Mouse (Mus musculus): ENCODE data around the gene Gja10. TPM values are rescaled to one million over a fixed set of nuclear protein-coding genes. Genes with fewer than 3 reads are reported as not detected.

The Gja10 gene
- total RNA-seq (2015; ENCODE audit: low replicate concordance): not detected in 2 replicates
- not detected in 2 replicates for total RNA-seq (2017; ENCODE audit: low replicate concordance)

DNA sequence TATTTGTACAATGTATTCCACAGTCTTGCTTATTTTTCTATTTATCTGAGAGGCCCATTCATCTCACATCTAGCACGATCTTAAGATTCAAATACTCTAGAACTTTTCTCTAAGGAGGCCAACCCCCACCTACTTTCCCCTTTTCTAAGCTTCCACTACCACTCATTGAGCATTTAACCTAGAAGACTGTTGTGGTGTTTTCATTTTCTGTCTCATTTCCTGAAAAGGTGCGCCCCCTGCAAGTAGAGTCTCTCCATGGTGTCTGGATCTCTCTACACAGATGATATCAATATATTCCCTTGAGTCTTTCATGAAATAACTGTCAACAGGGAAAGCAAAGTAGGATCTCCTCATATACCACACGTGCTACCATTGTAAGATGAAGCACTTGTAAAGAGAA is at the start of gene Gja10:
Gene Gja10 (minus strand): TSS at position 101 of the 400 bp plus-strand sequence.
- ATAC-seq (replicated peaks; ENCODE audit: low FRiP score, poor library complexity, severe bottlenecking): no peak

DNA sequence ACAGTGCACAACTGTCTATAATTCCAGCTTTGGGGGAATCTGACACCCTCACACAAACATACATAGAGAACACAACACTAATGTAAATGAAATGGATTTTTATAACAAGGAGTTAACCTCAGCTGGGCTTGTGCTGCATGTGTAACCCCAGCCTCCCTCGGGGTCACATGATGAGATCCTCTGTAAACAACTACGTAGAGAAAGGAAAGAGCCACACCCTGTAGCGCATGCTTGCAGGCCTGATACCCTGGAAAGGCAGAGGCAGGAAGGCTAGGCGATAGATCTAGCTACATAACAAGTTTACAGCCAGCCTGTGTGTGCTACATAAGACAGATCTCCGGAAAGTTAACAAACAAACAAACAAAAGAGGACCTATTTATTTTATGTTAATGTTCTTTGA is 49.1 kb upstream of the Gja10 start:
- no peak for ATAC-seq (replicated peaks; ENCODE audit: low FRiP score, poor library complexity, severe bottlenecking)

DNA sequence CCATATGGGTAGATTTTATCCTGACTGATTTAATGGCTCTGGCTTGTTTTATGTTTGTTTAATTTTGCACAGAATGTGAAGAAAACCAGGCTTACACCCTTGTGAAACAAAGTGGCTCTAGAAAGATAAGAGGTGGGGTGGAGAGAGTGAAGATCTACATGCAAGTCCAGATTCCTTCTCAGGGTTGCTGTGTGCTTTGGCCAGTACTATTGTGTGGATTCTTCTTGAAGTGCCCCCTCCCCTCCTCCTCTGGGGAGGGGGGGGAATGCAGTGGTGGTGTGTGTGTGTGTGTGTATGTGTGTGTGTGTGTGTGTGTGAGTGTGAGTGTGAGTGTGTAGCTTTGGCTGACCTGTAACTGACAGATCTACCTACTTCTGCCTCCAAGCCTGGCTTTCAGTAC is 19.1 kb upstream of the Gja10 start:
- no peak for ATAC-seq (replicated peaks; ENCODE audit: low FRiP score, poor library complexity, severe bottlenecking)

DNA sequence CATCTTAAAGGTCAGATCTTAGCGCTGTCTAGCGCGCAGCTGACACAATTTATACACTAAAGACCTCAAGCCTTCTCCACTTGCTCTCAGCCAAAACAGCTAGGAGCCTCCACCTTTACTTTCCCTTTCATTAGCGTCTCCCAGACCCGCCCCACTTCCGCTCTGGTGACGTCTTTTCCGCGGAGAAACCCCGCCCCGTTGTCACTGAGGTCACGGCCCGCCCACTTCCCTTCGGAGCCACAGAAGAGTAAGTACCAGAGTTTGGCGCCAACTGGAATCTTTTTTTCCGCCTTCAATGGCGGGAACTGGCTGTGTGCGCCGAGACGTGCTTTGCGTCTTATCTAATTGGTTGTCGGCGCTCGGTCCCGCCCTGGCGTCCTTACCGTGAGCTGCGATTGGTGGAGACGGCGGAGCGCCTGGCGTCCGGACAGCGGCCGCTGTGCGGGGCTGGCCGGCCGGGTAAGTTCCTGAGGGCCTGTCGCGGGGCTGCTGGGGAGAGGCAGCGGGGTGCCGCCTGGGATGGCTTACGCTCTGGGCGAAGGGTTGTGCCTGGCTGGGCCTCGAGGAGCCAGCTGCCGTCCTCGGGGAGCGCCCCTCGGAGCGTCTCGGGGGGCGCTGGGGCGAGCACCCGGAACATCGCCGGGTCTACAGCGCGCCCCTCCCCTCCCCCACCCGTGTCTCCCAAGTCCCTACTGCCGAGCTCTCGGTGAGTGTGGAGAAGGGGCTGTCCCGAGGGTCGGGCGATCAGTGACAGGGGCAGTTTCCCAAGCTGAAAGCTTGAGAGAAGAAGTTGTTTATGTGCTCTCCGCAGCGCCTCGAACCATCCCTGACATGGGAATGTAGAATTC is 12.7 kb upstream of the Gja10 start, which contains the start of gene Casp8ap2:
Gene Casp8ap2 (plus strand): TSS at position 418 of the 848 bp plus-strand sequence.
- peak; percentile 99 for ATAC-seq (replicated peaks; ENCODE audit: low FRiP score, poor library complexity, severe bottlenecking)

DNA sequence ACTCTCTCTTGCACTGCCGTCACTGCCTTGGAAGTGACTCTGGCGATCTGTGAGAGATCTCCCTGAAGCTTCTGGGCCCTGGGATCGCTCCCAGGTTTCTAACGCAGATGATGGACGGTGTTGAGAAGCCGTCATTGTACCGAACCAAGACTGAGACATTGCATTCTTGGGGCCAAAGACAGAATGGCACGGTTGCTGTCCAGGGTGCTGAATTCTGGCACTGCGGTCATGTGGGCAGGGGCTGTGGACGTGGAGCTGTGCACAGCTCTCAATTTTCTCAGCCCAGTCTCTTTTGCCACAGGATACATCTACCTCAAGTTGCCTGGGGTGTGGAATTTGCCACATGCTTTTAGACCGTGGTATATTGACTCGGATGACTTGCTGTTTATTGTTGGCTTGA is 1.4 kb downstream of the Gja10 start:
- no peak for ATAC-seq (replicated peaks; ENCODE audit: low FRiP score, poor library complexity, severe bottlenecking)

DNA sequence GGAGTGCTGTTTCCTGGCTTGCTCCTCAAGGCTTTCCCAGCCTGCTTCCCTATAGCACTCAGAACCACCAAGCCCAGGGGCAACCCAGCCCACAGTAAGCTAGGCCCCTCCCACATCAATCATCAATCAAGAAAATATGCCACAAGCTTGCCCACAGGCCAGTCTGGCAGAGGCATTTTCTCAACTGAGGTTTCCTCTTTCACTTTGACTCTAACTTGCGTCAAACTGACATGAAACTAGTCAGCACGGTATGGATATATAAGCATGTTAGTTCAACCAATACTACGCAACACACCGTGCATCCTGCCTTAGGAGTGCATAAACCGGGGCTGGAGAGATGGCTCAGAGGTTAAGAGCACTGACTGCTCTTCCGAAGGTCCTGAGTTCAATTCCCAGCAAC is 14.3 kb downstream of the Gja10 start:
- no peak for ATAC-seq (replicated peaks; ENCODE audit: low FRiP score, poor library complexity, severe bottlenecking)

DNA sequence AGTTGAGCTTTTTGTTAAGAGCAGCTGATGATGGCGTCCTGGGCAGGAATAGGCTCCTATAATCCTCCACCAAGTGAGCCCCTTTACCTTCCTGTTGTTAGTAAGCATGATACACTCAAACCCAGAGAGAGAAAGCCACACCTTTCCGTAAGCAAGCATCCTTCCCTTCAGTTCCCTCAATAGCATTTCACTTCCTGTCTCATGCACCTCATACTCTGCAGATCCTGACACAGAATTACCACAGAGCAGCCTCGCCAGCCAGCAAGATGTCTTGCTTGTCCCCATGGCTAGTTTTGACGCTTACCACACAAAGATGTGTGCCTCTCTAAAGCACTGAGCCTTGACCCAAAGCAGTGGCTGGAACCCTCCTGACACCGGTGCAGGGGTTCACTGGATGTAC is 15.0 kb downstream of the Gja10 start:
- no peak for ATAC-seq (replicated peaks; ENCODE audit: low FRiP score, poor library complexity, severe bottlenecking)

DNA sequence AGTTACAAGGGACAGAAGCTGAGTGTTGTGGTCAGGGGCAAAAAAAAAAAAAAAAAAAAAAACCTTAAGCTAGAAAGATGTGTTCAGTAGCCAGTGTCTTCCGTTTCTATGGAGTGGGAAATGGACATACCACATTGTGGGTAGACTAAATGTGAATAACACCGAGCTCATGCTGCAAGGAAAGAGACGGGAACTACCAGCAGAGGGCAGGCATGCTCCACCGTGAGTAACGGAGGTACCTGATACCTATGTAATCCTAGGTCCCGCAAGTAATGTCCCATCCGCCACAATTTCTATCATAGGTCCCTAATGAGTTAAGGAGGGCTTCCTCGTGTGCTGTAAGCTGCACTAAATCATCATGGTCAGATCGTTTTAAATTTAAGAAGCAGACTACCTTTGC is 16.0 kb downstream of the Gja10 start:
- no peak; the same call in 1 of the 2 replicates for ATAC-seq (replicated peaks; ENCODE audit: low FRiP score, poor library complexity, severe bottlenecking)

DNA sequence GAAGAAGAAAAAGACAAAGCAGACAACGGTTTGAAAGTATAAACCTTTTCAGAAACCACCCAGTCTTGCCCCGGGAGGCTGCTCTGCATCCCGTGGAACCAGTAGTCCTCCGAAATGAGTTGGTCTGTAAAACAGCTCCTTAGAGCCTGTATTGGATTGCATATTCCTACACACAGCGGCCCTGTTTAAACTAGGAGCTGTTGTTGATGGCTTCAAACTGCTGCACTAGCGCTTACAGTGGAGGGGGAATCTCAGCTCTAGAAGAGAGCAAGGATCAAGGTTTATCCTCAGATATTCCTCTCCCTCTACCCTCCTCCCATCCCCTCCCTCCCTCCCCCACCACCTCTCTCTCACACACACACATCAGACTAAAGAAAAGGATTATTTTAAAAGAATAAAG is 18.4 kb downstream of the Gja10 start:
- ATAC-seq (replicated peaks; ENCODE audit: low FRiP score, poor library complexity, severe bottlenecking): no peak

DNA sequence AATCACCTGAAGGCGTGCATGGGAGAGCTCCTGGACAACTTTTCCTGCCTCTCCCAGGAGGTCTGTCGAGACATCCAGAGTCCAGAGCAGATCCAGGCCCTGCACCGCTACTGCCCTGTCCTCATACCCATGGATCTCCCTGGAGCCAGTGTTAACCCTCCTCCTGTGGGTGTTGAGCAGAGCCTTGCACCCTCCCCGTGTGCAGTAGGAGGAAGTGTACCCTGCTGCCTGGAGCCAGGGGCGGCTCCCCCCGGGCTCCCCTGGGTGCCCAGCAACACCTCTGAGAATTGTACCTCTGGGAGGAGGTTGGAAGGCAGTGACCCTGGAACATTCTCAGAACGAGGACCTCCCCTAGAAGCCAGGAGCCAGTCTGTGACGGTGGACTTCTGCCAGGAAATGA is 22.7 kb downstream of the Gja10 start:
- ATAC-seq (replicated peaks; ENCODE audit: low FRiP score, poor library complexity, severe bottlenecking): no peak

DNA sequence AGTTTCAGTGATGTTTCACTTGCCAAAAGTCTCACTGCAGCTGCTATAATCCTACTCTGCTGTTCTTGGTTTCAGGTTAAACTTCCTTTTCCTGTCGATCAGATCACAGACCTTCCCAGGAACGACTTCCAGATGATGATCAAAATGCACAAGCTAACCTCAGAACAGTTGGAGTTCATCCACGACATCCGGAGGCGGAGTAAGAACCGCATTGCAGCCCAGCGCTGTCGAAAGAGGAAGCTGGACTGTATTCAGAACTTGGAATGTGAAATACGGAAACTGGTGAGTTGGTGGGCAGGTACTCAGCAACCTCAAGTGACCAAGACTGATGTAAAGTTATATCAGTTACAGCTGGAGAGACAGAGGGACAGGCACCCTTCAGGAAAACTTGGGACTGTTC is 27.4 kb downstream of the Gja10 start:
- no peak for ATAC-seq (replicated peaks; ENCODE audit: low FRiP score, poor library complexity, severe bottlenecking)

DNA sequence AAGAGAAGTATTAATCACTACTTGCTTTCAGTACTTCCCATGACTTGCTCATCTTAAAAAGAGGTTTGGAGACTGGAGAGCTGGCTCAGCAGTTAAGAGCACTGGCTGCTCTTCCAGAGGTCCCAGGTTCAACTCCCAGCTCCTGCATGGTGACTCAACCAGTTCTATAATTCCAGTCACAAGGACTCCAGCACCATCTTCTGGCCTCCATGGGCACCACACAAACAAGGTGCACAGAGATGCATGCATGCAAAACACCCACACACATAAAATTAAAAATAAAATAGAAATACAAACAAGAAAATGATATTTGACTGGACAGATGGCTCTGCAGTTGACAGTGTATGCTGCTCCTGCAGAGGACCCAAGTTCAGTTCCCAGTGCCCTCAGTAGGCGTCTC is 28.0 kb downstream of the Gja10 start:
- ATAC-seq (replicated peaks; ENCODE audit: low FRiP score, poor library complexity, severe bottlenecking): no peak

DNA sequence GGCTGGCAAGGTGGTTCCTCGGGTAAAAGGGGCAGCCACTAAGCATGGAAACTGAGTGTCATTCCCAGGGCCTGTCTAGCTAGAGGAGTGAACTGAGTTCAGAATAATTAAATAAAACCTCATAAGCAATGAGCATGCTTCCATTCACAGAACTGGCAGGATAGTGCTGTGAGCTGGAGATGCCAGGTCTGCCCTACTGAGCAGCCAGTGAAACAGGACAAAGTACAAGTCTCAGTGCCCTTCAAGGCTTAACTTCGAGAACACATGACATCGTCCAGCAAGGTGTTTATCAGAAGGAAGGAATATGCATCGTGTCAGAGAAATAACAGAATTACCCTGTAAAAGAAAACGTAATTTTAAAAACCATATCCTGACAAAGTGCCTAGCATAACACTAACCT is 29.0 kb downstream of the Gja10 start:
- ATAC-seq (replicated peaks; ENCODE audit: low FRiP score, poor library complexity, severe bottlenecking): no peak

DNA sequence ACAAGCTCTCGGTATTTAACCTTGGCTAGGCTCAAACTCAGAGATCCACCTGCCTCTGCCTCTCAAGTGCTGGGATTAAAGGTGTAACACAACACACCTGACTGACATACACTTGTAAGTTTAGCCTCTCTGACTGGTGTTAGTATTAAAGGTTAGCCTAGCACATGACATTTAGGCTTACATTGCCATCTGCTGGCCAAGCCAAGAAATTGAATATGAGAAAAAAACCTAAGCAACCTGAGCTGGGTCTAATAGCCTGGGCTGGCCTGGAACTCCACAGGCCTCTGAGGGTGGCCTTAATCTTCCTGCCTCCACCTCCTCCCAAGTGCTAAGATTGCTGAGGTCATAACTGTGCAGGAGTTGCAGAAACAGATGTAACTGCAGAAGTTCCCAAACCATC is 30.4 kb downstream of the Gja10 start:
- ATAC-seq (replicated peaks; ENCODE audit: low FRiP score, poor library complexity, severe bottlenecking): no peak

DNA sequence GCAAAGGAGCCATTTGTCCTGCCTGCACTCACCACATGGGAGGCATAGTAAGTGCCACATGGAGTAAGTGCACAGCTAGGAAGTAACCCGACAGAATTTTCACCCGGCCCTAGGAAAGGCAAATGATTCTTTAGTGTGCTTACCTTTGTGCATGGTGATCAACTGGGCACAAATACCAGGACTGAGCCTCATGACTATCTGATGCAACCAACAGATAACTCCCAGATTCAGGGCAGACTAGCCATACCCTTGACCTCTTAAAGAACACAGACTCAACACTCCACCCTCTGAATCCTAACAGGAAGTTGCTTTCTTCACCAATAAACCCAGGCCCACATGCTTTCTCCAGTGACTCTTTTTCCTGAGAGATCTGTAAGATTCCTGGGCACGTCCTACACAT is 31.1 kb downstream of the Gja10 start:
- no peak for ATAC-seq (replicated peaks; ENCODE audit: low FRiP score, poor library complexity, severe bottlenecking)

DNA sequence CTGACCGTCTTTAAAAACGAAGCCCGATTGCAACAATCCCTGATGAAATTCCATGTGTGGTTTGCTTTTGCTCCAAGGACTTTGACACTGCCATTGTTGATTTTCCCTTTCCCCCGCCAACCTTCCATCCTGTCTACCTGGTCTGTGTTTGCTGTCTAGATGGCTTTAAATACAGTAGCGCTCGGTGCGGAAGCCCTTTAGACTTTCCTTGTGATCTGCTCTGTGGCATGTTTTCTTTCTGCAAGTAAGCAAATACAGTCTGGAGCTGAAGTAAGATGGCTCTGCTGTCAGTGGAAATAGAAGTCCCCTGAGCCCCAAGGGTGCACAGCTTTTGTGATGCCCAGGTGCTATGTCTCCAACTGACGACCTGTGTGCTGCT is 31.6 kb downstream of the Gja10 start:
- no peak for ATAC-seq (replicated peaks; ENCODE audit: low FRiP score, poor library complexity, severe bottlenecking)

DNA sequence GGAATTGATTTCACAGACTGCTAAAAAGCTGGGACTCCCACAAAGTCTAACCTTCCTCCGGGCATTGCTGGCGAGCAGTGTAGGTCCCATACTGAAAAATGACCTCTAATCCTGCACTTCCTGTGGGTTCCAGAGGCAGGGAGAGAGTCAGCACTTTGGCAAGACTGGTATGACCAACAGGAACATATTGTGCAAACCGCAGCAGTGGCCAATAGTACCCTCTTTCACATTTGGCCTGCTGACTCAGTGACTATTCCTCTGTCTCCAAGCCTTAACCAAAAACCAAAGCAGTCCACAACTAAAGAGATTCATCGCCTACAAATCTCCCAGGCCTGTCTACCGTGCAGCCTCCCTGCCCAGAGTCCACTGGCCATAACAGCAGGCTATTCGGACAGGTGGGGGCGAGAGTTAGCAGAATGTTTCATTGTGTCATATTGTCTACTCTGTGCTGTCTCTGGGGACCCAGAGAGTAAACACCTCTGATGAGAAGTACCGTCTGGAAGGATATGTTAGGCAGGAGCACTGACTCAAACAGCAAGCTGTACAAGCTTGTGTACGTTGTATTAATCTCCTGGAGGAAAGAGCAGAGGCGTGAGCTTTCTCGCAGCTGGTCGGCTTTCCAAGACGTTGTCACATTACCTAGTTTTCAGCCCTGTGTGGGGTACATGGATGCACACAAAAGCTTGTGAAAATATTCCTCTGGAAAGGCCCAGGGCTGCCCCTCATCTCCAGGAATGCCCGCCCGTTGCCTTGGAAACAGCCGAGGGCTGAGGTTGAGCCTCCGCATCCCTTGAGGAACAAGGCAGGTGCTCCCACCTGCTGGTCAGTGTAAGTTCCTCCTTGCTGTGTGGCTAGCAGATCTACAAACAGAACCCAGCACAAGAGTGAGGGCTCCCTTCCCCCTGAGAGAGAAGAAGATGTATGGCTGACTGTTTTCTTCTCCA is 32.3 kb downstream of the Gja10 start:
- no peak for ATAC-seq (replicated peaks; ENCODE audit: low FRiP score, poor library complexity, severe bottlenecking)

DNA sequence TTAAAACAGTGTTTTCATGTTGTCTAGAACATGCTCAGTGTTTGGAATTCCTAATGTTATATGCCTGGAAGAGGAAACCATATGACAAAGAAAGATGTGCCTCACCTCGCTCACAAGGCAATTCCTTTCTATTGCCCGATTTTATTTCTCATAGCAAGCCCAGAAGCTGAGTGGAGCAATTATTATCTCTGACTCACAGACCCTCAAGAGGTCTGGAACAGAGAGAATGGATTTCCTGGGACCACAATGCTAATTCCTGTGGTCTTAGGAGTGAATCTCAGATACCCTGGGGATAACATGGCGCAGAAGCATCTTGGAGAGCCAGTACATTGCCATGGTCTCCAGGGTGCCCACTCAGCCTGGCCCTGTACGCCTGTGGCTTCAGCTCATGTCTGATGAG is 33.5 kb downstream of the Gja10 start:
- no peak for ATAC-seq (replicated peaks; ENCODE audit: low FRiP score, poor library complexity, severe bottlenecking)

DNA sequence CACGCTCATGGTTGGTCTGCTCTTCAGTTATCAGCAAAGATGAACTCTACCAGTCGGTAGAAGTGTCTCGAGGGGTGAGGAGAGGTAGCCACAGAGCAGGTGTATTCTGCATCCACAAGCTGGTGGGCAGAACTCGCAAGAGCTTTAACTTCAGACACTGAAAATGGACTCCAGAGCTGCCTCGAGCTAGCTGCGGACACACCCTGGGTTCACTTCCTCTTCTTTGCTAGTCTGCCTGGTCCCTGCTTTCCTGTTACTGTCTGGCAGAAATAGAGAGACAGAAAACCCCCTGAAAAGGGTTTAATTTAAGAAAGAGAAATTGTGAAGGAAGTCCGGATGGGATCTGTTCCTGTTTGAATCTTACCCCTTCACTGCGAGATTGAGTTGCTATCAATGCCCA is 37.6 kb downstream of the Gja10 start:
- ATAC-seq (replicated peaks; ENCODE audit: low FRiP score, poor library complexity, severe bottlenecking): no peak

DNA sequence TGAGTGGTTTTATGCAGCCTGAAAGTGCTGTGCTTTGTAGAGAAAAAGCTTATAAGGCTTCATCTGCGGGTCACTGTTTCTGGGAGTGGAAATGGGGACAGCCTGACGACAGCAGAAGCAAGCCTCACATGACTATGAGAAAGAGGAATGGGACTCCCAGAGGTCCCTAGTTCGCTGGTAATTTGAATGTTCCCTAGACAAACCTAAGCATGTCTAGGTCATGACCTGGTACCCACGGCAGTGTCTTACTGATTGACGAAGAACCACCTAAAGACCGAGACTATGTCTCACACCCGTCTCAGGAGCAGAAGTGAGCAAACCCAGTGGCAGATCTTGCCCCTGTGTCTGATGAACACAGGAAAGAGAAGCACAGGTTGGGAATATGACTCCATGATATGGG is 38.1 kb downstream of the Gja10 start:
- ATAC-seq (replicated peaks; ENCODE audit: low FRiP score, poor library complexity, severe bottlenecking): no peak
